Mouse (Mus musculus) kidney, postnatal 0 days (tissue): ENCODE measurements around the gene Foxd2. TPM values are rescaled to one million over a fixed set of nuclear protein-coding genes. Genes with fewer than 3 reads are reported as not detected.

Experiments used
- ATAC-seq: fragments of 200-750 bp; cut with Nextera tagmentation; replicated peaks from 2 replicates; pipeline ENCODE4 v1.8.0; 2017; ENCODE audit warnings: low read depth, moderate number of reproducible peaks, moderate TSS enrichment, moderate library complexity; ENCODE audit not compliant: low FRiP score
- DNase-seq: peaks from one replicate; pipeline ENCODE4 v3.0.0-alpha.2; 2016; ENCODE audit warnings: low spot score
- H3K27ac ChIP-seq: fragments of 300-500 bp; sonication (generic); 2 replicates; pipeline ENCODE4 v1.5.1; 2014; ENCODE audit warnings: mild to moderate bottlenecking
- H3K27me3 ChIP-seq: fragments of 300-500 bp; sonication (generic); 2 replicates; pipeline ENCODE4 v1.6.1; 2014; ENCODE audit warnings: low read length, mixed read lengths; ENCODE audit not compliant: insufficient read depth
- H3K36me3 ChIP-seq: fragments of 300-500 bp; sonication (generic); 2 replicates; pipeline ENCODE4 v1.6.1; 2014; ENCODE audit warnings: low read length, mixed read lengths; ENCODE audit not compliant: insufficient read depth
- H3K4me1 ChIP-seq: fragments of 300-500 bp; sonication (generic); replicated peaks from 2 replicates; pipeline ENCODE4 v1.6.1; 2014; ENCODE audit warnings: antibody characterized with exemption, low read length, mixed read lengths; ENCODE audit not compliant: insufficient read depth
- H3K4me2 ChIP-seq: fragments of 300-500 bp; sonication (generic); 2 replicates; pipeline ENCODE4 v1.6.1; 2014; ENCODE audit warnings: mild to moderate bottlenecking, low read length, moderate library complexity, mixed read lengths
- H3K4me3 ChIP-seq: fragments of 300-500 bp; sonication (generic); replicated peaks from 2 replicates; pipeline ENCODE4 v1.5.1; 2014; ENCODE audit warnings: low read depth, low read length
- H3K9ac ChIP-seq: fragments of 300-500 bp; sonication (generic); 2 replicates; pipeline ENCODE4 v1.6.1; 2014; ENCODE audit warnings: low read depth, low read length
- H3K9me3 ChIP-seq: fragments of 300-500 bp; sonication (generic); replicated peaks from 2 replicates; pipeline ENCODE4 v1.6.1; 2016; ENCODE audit warnings: low read length, inconsistent platforms, mixed read lengths
- CTCF ChIP-seq: IDR thresholded peaks from 2 replicates; pipeline ENCODE4 v1.5.1; 2016; ENCODE audit warnings: antibody characterized with exemption, low read depth, mild to moderate bottlenecking, moderate library complexity
- WGBS: fragments of 180-500 bp; shearing (Covaris S2); extraction: QIAGEN DNeasy Blood & Tissue Kit; methylation state at CpG from one replicate; pipeline ENCODE4 v1.1.7; 2014; 5-methylcytosine and 5-hydroxymethylcytosine counted together
- polyA plus RNA-seq: library from polyadenylated mRNA; unstranded; fragments of >200 nt; fragmentation: Nextera tagmentation; extraction: Ambion mirVana; gene quantifications from 2 replicates; pipeline ENCODE4 v1.2.1, GENCODE M21; 2015

Foxd2 gene
- polyA plus RNA-seq, 1 experiment from 2014 or later: 6.3 TPM

GRCm38 (mm10) chr4:114946416-114946815 is 37.7 kb upstream of the Foxd2 start:
- DNase-seq: no peak
- no peaks in the 10 kb centered on the region for H3K27me3 ChIP-seq
- no peaks in the 10 kb centered on the region for H3K9me3 ChIP-seq
- no peak overlapping the region for H3K9ac ChIP-seq
- no peak for TF ChIP-seq CTCF
- no peak for ATAC-seq
- H3K4me3 ChIP-seq: no peak overlapping the region
- 0 out of 2 replicates have a peak, but pooled peaks cover 5% of the 10 kb centered on the region for H3K4me1 ChIP-seq
- H3K36me3 ChIP-seq: no peaks in the 10 kb centered on the region
- 86% methylated on average over 4 of the region's 4 CpGs for WGBS
- no peak overlapping the region for H3K4me2 ChIP-seq
- no peak overlapping the region for H3K27ac ChIP-seq

- Histone ChIP-seq H3K36me3 (no peaks in the 10 kb centered on the region), H3K9me3 (no peaks in the 10 kb centered on the region), H3K4me3 (no peak overlapping the region), H3K4me2 (no peak overlapping the region), H3K9ac (no peak overlapping the region), H3K27ac (no peak overlapping the region), H3K4me1 (0 out of 2 replicates have a peak, but pooled peaks cover 5% of the 10 kb centered on the region), H3K27me3 (no peaks in the 10 kb centered on the region)
- no peak for TF ChIP-seq CTCF
- ATAC-seq (no peak), DNase-seq (no peak)
- WGBS: 44% methylated on average over 5 of the region's 5 CpGs
Observed at GRCm38 (mm10) chr4:114945021-114945420, 36.3 kb upstream of the Foxd2 start.

- Histone ChIP-seq H3K4me1 (0 out of 2 replicates have a peak, but pooled peaks cover 5% of the 10 kb centered on the region), H3K4me3 (no peak overlapping the region), H3K4me2 (no peak overlapping the region), H3K27ac (no peak overlapping the region), H3K36me3 (no peaks in the 10 kb centered on the region), H3K9ac (no peak overlapping the region), H3K9me3 (no peaks in the 10 kb centered on the region), H3K27me3 (no peaks in the 10 kb centered on the region)
- DNase-seq (peak; percentile 14), ATAC-seq (no peak)
- no peak for TF ChIP-seq CTCF
- WGBS: 30% methylated on average over 8 of the region's 8 CpGs
Observed at GRCm38 (mm10) chr4:114942583-114942982, 33.9 kb upstream of the Foxd2 start.

- TF ChIP-seq CTCF: no peak
- WGBS: 48% methylated on average over 4 of the region's 4 CpGs
- H3K27me3 ChIP-seq: no peaks in the 10 kb centered on the region
- H3K4me1 ChIP-seq: 0 out of 2 replicates have a peak, but pooled peaks cover 5% of the 10 kb centered on the region
- H3K4me3 ChIP-seq: no peak overlapping the region
- H3K9me3 ChIP-seq: no peaks in the 10 kb centered on the region
- H3K9ac ChIP-seq: no peak overlapping the region
- no peak overlapping the region for H3K27ac ChIP-seq
- DNase-seq: peak; percentile 14
- ATAC-seq: no peak
- H3K4me2 ChIP-seq: no peak overlapping the region
- no peaks in the 10 kb centered on the region for H3K36me3 ChIP-seq
Observed at GRCm38 (mm10) chr4:114942112-114942511, 33.4 kb upstream of the Foxd2 start.

GRCm38 (mm10) chr4:114941311-114941710 is 32.6 kb upstream of the Foxd2 start:
- H3K9ac ChIP-seq: no peak overlapping the region
- H3K4me2 ChIP-seq: no peak overlapping the region
- no peaks in the 10 kb centered on the region for H3K36me3 ChIP-seq
- H3K9me3 ChIP-seq: no peaks in the 10 kb centered on the region
- H3K27me3 ChIP-seq: no peaks in the 10 kb centered on the region
- no peak overlapping the region for H3K27ac ChIP-seq
- TF ChIP-seq CTCF: no peak
- H3K4me1 ChIP-seq: 0 out of 2 replicates have a peak, but pooled peaks cover 5% of the 10 kb centered on the region
- no peak overlapping the region for H3K4me3 ChIP-seq
- 65% methylated on average over 4 of the region's 4 CpGs for WGBS
- ATAC-seq (no peak), DNase-seq (no peak)

GRCm38 (mm10) chr4:114938248-114938647 is 29.6 kb upstream of the Foxd2 start:
- TF ChIP-seq CTCF: no peak
- Histone ChIP-seq H3K9ac (no peak overlapping the region), H3K4me2 (no peak overlapping the region), H3K9me3 (no peaks in the 10 kb centered on the region), H3K27ac (no peak overlapping the region), H3K4me1 (0 out of 2 replicates have a peak, but pooled peaks cover 5% of the 10 kb centered on the region), H3K27me3 (no peaks in the 10 kb centered on the region), H3K4me3 (no peak overlapping the region), H3K36me3 (no peaks in the 10 kb centered on the region)
- no peak for ATAC-seq
- no peak for DNase-seq
- 23% methylated on average over 3 of the region's 3 CpGs for WGBS
